Mouse (Mus musculus) kidney, embryonic 16.5 days (tissue): ENCODE measurements around the gene Olfr598. TPM values are rescaled to one million over a fixed set of nuclear protein-coding genes. Genes with fewer than 3 reads are reported as not detected.
"Not testable (repeated sequence)": the region's sequence is repeated elsewhere in the genome, so short reads cannot be mapped to it uniquely, and the experiment has no call there.

Source experiments
- ATAC-seq: fragments of 200-750 bp; cut with Nextera tagmentation; 2 replicates; pipeline ENCODE4 v1.8.0; 2017; ENCODE audit warnings: moderate TSS enrichment; ENCODE audit not compliant: low FRiP score, low TSS enrichment
- H3K27ac ChIP-seq: fragments of 300-500 bp; sonication (generic); 2 replicates; pipeline ENCODE4 v1.5.1; 2014; ENCODE audit warnings: low read length
- H3K27me3 ChIP-seq: fragments of 300-500 bp; sonication (generic); 2 replicates; pipeline ENCODE4 v1.6.1; 2014; ENCODE audit warnings: low read length, control low read depth, mixed read lengths; ENCODE audit not compliant: insufficient read depth
- H3K36me3 ChIP-seq: fragments of 300-500 bp; sonication (generic); 2 replicates; pipeline ENCODE4 v1.6.1; 2014; ENCODE audit warnings: low read length, control low read depth, mixed read lengths; ENCODE audit not compliant: insufficient read depth
- H3K4me1 ChIP-seq: fragments of 300-500 bp; sonication (generic); 2 replicates; pipeline ENCODE4 v1.6.1; 2014; ENCODE audit warnings: low read length, control low read depth, mixed read lengths; ENCODE audit not compliant: insufficient read depth
- H3K4me2 ChIP-seq: fragments of 300-500 bp; sonication (generic); replicated peaks from 2 replicates; pipeline ENCODE4 v1.6.1; 2014; ENCODE audit warnings: low read depth, low read length
- H3K4me3 ChIP-seq: fragments of 300-500 bp; sonication (generic); 2 replicates; pipeline ENCODE4 v1.5.1; 2014; ENCODE audit warnings: mild to moderate bottlenecking, low read length
- H3K9ac ChIP-seq: fragments of 300-500 bp; sonication (generic); replicated peaks from 2 replicates; pipeline ENCODE4 v1.6.1; 2014; ENCODE audit warnings: low read length
- H3K9me3 ChIP-seq: fragments of 300-500 bp; sonication (generic); 2 replicates; pipeline ENCODE4 v1.6.1; 2016; ENCODE audit warnings: low read length, control low read depth
- WGBS: fragments of 180-500 bp; shearing (Covaris S2); extraction: QIAGEN DNeasy Blood & Tissue Kit; methylation state at CpG from one replicate; pipeline ENCODE4 v1.1.7; 2014; 5-methylcytosine and 5-hydroxymethylcytosine counted together
- polyA plus RNA-seq: library from polyadenylated mRNA; unstranded; fragments of >200 nt; fragmentation: Nextera tagmentation; extraction: Ambion mirVana; gene quantifications from 2 replicates; pipeline ENCODE4 v1.2.1, GENCODE M21; 2015

Gene Olfr598
- polyA plus RNA-seq: not detected in 2 replicates

DNA sequence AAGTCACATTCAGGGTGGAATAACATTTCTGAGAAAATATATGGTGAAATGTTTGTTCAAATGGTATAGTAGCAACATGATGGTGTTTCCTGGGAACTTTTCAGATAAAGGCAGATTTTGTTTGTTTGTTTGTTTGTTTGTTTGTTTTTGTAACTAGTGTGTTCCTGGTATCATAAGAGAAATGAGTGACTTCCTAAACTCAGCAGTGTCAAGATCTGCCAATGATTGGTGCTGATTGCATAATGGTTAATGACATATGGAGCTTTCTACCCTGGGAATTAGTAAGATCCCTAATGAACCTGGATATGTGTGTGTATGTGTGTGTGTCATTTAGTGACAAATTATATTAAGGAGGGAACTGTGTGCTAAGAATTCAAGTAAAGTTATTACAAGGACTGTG is at the start of gene Olfr598:
TSS of gene Olfr598 (plus strand) at position 301 of the 400 bp plus-strand sequence.
- Histone ChIP-seq H3K4me2 (no peak within 1 kb of the TSS), H3K4me3 (no peak within 1 kb of the TSS), H3K9ac (no peak within 1 kb of the TSS), H3K36me3 (no peaks in the 10 kb centered on the region), H3K9me3 (no peaks in the 10 kb centered on the region), H3K4me1 (no peaks in the 10 kb centered on the region), H3K27ac (no peak within 1 kb of the TSS), H3K27me3 (no peaks in the 10 kb centered on the region)
- ATAC-seq: no peak

DNA sequence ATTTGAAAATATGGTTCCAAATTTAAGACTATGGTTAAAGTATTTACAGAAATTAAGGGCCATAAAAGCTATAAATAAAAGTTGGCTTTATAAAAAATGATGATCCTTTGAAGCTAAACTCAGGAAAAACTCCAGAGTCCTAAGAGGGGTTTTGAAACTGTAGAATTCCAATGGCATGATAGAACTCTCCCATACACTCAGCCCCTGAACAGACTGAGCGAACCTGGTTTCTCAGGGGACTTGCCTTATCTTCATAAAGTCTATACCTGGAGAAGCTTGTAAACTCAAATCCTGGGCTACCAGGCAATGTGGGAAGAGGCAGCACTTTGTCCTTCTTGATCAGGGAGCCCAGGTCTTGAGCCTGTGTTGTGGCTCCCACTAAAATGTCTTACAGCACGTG is 18.0 kb upstream of the Olfr598 start, which contains the start of gene Olfr596:
TSS of gene Olfr596 (plus strand) at position 301 of the 400 bp plus-strand sequence.
- WGBS: 87% methylated on average over 2 of the region's 2 CpGs

DNA sequence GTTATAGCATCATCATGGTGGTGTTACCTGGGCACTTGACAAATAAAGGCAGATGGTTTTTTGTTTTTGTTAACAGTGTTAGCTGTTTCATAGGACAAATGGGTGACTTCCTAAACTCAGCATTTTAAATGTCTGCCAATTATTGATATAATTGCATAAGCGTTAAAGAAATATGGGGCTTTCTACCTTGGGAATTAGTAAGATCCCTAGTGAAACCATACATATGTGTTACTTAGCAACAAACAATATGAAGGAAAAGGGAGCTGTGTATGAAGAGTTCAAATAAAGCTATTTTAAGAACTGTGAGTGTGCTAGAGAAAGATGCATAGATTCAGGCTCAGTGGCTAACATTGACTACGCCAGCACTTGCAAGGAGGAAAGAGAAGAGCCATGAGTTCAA is 7.4 kb upstream of the Olfr598 start, which contains the start of gene Olfr597:
TSS of gene Olfr597 (plus strand) at position 301 of the 400 bp plus-strand sequence.
- not testable (repeated sequence) for H3K4me2 ChIP-seq, H3K36me3 ChIP-seq, H3K27me3 ChIP-seq, ATAC-seq, H3K4me3 ChIP-seq, H3K9ac ChIP-seq, H3K4me1 ChIP-seq, H3K27ac ChIP-seq, H3K9me3 ChIP-seq
- 89% methylated on average over 2 of the region's 2 CpGs for WGBS

More for the DNA sequence above, 18.0 kb upstream of the Olfr598 start, which contains the start of gene Olfr596:
- H3K9ac ChIP-seq, H3K4me1 ChIP-seq, H3K9me3 ChIP-seq, H3K4me2 ChIP-seq, ATAC-seq, H3K4me3 ChIP-seq, H3K27ac ChIP-seq, H3K36me3 ChIP-seq, H3K27me3 ChIP-seq: not testable (repeated sequence)

DNA sequence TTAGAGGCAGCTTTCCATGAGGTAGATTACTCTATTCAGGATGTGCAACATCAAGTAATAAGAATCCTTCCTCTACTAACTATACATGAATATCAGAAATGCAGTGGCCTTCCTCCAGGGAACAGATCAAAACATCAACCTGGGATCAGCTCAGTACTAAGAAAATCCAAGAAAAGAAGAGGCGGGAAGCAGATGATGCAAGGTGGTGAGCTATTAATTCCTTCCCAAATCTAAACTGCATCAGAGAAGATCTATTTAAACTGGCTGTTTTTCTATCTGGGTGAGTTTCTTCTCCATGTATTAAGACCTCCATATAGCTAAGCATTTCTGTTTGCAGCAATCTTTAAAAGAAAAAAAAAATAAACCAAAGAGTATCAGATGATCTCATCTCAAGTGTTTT is 12.2 kb downstream of the Olfr598 start, which contains the start of gene Olfr599:
TSS of gene Olfr599 (plus strand) at position 301 of the 400 bp plus-strand sequence.
- Histone ChIP-seq H3K36me3 (no peaks in the 10 kb centered on the region), H3K9ac (no peak within 1 kb of the TSS), H3K27me3 (no peaks in the 10 kb centered on the region), H3K9me3 (no peaks in the 10 kb centered on the region), H3K4me3 (no peak within 1 kb of the TSS), H3K4me1 (no peaks in the 10 kb centered on the region), H3K27ac (no peak within 1 kb of the TSS), H3K4me2 (no peak within 1 kb of the TSS)
- WGBS: 91% methylated on average over 1 of the region's 1 CpGs
- no peak for ATAC-seq

DNA sequence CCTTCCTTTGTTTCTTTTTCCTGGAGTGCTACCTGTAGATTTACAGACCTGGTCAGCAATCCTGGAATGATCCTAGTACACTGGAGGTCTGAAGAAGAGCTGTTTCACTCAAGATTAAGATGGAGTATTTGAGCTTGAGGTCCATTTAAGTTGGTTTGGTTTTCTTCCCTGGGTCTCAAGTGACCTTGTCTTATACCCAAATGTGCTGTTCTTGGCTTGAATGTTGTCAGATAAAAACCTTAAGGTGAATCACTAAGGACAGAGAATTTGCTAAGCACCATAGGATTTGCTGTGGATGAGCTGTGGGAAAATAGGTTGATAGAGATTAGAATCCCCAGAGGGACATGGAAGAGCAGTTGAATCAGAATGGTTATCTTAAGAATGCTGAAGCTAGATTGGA is 26.2 kb downstream of the Olfr598 start, which contains the start of gene Olfr600:
TSS of gene Olfr600 (minus strand) at position 101 of the 400 bp plus-strand sequence.
- Histone ChIP-seq H3K9ac (no peak within 1 kb of the TSS), H3K27ac (no peak within 1 kb of the TSS), H3K36me3 (no peaks in the 10 kb centered on the region), H3K9me3 (no peaks in the 10 kb centered on the region), H3K4me1 (no peaks in the 10 kb centered on the region), H3K4me2 (no peak within 1 kb of the TSS), H3K4me3 (no peak within 1 kb of the TSS), H3K27me3 (no peaks in the 10 kb centered on the region)
- ATAC-seq: no peak

DNA sequence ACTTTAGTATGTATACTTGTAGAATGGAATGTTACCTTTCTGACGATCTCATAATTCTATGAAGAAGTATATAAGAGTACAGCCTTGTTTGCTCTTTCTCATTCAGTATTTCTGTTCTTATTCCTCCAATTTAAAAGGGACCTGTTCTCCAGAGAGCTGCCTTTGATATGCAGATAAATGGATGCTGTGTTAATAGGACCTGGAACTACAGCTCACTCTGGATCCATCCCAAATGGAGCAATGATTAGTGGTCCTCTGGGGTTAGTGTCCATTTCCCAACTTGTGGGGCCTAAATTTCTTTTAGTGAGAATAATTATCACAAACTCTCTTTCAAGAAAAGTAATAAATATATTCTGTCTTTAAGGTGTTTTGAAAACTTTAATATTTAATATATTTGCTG is 39.2 kb downstream of the Olfr598 start, which contains the start of gene Olfr601:
TSS of gene Olfr601 (minus strand) at position 101 of the 400 bp plus-strand sequence.
- no peaks in the 10 kb centered on the region for H3K27me3 ChIP-seq
- H3K9me3 ChIP-seq: no peaks in the 10 kb centered on the region
- H3K36me3 ChIP-seq: no peaks in the 10 kb centered on the region
- H3K4me1 ChIP-seq: no peaks in the 10 kb centered on the region
- no peak within 1 kb of the TSS for H3K27ac ChIP-seq
- WGBS: 93% methylated on average over 1 of the region's 1 CpGs
- no peak within 1 kb of the TSS for H3K9ac ChIP-seq
- H3K4me3 ChIP-seq: no peak within 1 kb of the TSS
- no peak for ATAC-seq
- H3K4me2 ChIP-seq: no peak within 1 kb of the TSS

Other genes starting within 250 kb of the Olfr598 start
- gene Olfr584, start 241.7 kb upstream of the Olfr598 start, polyA plus RNA-seq: not detected in 2 replicates
- not detected in 2 replicates for gene Olfr585, start 225.8 kb upstream of the Olfr598 start, polyA plus RNA-seq
- gene Olfr586, start 197.9 kb upstream of the Olfr598 start, polyA plus RNA-seq: not detected in 2 replicates
- not detected in 2 replicates for gene Olfr588-ps1, start 182.7 kb upstream of the Olfr598 start, polyA plus RNA-seq
- not detected in 2 replicates for gene Olfr589, start 167.2 kb upstream of the Olfr598 start, polyA plus RNA-seq
- gene Olfr591, start 145.2 kb upstream of the Olfr598 start, polyA plus RNA-seq: not detected in 2 replicates
- not detected in 2 replicates for gene Olfr592, start 138.8 kb upstream of the Olfr598 start, polyA plus RNA-seq
- gene Olfr593, start 111.7 kb upstream of the Olfr598 start, polyA plus RNA-seq: not detected in 2 replicates
- not detected in 2 replicates for gene Olfr594, start 106.6 kb upstream of the Olfr598 start, polyA plus RNA-seq
- not detected in 2 replicates for gene Usp17ld, start 71.1 kb upstream of the Olfr598 start, polyA plus RNA-seq
- not detected in 2 replicates for gene Olfr596, start 17.9 kb upstream of the Olfr598 start, polyA plus RNA-seq
- gene Olfr597, start 7.3 kb upstream of the Olfr598 start, polyA plus RNA-seq: not detected in 2 replicates
- gene Olfr599, start 12.3 kb downstream of the Olfr598 start, polyA plus RNA-seq: not detected in 2 replicates
- not detected in 2 replicates for gene Olfr600, start 26.1 kb downstream of the Olfr598 start, polyA plus RNA-seq
- not detected in 2 replicates for gene Olfr601, start 39.1 kb downstream of the Olfr598 start, polyA plus RNA-seq
- gene Olfr603, start 62.6 kb downstream of the Olfr598 start, polyA plus RNA-seq: not detected in 2 replicates
- gene Usp17lc, start 91.5 kb downstream of the Olfr598 start, polyA plus RNA-seq: not detected in 2 replicates
- gene Olfr605, start 121.9 kb downstream of the Olfr598 start, polyA plus RNA-seq: not detected in 2 replicates
- gene Olfr606, start 125.5 kb downstream of the Olfr598 start, polyA plus RNA-seq: not detected in 2 replicates
- not detected in 2 replicates for gene Olfr607, start 140.6 kb downstream of the Olfr598 start, polyA plus RNA-seq
- not detected in 2 replicates for gene Olfr608, start 146.3 kb downstream of the Olfr598 start, polyA plus RNA-seq
- gene Olfr609, start 174.5 kb downstream of the Olfr598 start, polyA plus RNA-seq: not detected in 2 replicates
- gene Olfr610, start 188.6 kb downstream of the Olfr598 start, polyA plus RNA-seq: not detected in 2 replicates
- gene Olfr611, start 197.3 kb downstream of the Olfr598 start, polyA plus RNA-seq: not detected in 2 replicates
- not detected in 2 replicates for gene Olfr612, start 219.1 kb downstream of the Olfr598 start, polyA plus RNA-seq
- gene Olfr613, start 224.5 kb downstream of the Olfr598 start, polyA plus RNA-seq: not detected in 2 replicates
- gene Olfr615, start 232.5 kb downstream of the Olfr598 start, polyA plus RNA-seq: not detected in 2 replicates
- not detected in 2 replicates for gene Olfr616, start 245.6 kb downstream of the Olfr598 start, polyA plus RNA-seq
- gene Olfr617, start 249.5 kb downstream of the Olfr598 start, polyA plus RNA-seq: not detected in 2 replicates